Mouse (Mus musculus) urinary bladder, postnatal 10 days (tissue): Measurements from ENCODE around the gene Ldb3.

Experiments
- DNase-seq: peaks from one replicate; pipeline ENCODE4 v3.0.0; 2022; ENCODE audit warnings: low spot score

Ldb3 gene

GRCm38 (mm10) chr14:34561647-34562046, 26.8 kb downstream of the Ldb3 start:
- no peak for DNase-seq

GRCm38 (mm10) chr14:34558947-34559346, 29.5 kb downstream of the Ldb3 start:
- no peak for DNase-seq

GRCm38 (mm10) chr14:34555211-34555610, 33.3 kb downstream of the Ldb3 start:
- DNase-seq, result no peak

- no peak for DNase-seq
Measured at GRCm38 (mm10) chr14:34554047-34554446, 34.4 kb downstream of the Ldb3 start.

GRCm38 (mm10) chr14:34553470-34553869, 35.0 kb downstream of the Ldb3 start:
- DNase-seq, result no peak

GRCm38 (mm10) chr14:34552226-34552625, 36.3 kb downstream of the Ldb3 start:
- no peak for DNase-seq

GRCm38 (mm10) chr14:34549004-34549671, 39.3 kb downstream of the Ldb3 start:
- peak; percentile 49 for DNase-seq

- no peak for DNase-seq
Measured at GRCm38 (mm10) chr14:34548391-34549001, 40.0 kb downstream of the Ldb3 start.

- DNase-seq, result no peak
Measured at GRCm38 (mm10) chr14:34544545-34544944, 43.9 kb downstream of the Ldb3 start.

- no peak for DNase-seq
Measured at GRCm38 (mm10) chr14:34544001-34544400, 44.5 kb downstream of the Ldb3 start.

- DNase-seq, result no peak
Measured at GRCm38 (mm10) chr14:34543596-34543995, 44.9 kb downstream of the Ldb3 start.

GRCm38 (mm10) chr14:34541896-34542295, 46.6 kb downstream of the Ldb3 start:
- DNase-seq, result no peak

GRCm38 (mm10) chr14:34540685-34541162, 47.8 kb downstream of the Ldb3 start:
- no peak for DNase-seq

- DNase-seq, result no peak
Measured at GRCm38 (mm10) chr14:34535883-34536282, 52.6 kb downstream of the Ldb3 start.

- DNase-seq, result no peak
Measured at GRCm38 (mm10) chr14:34533537-34533936, 54.9 kb downstream of the Ldb3 start.

GRCm38 (mm10) chr14:34532536-34532935, 55.9 kb downstream of the Ldb3 start:
- no peak for DNase-seq

- no peak for DNase-seq
Measured at GRCm38 (mm10) chr14:34528804-34529203, 59.7 kb downstream of the Ldb3 start.

GRCm38 (mm10) chr14:34522701-34523100, 65.8 kb downstream of the Ldb3 start, which contains the start of gene 9230112D13Rik:
TSS of gene 9230112D13Rik (minus strand) at chr14:34522801.
- no peak for DNase-seq

GRCm38 (mm10) chr14:34517959-34518544, 70.4 kb downstream of the Ldb3 start:
- no peak for DNase-seq

GRCm38 (mm10) chr14:34516960-34517577, 71.4 kb downstream of the Ldb3 start:
- no peak for DNase-seq

GRCm38 (mm10) chr14:34515860-34516259, 72.6 kb downstream of the Ldb3 start:
- no peak for DNase-seq

- no peak for DNase-seq
Measured at GRCm38 (mm10) chr14:34514120-34514519, 74.4 kb downstream of the Ldb3 start.

- no peak for DNase-seq
Measured at GRCm38 (mm10) chr14:34512602-34513001, 75.9 kb downstream of the Ldb3 start.
